Mouse (Mus musculus) adrenal gland (tissue): ENCODE results near the gene Clip4.

Source experiments
- intact Hi-C: fragments of 180-260 bp; cut with DNase I; formaldehyde crosslinking; loops from one replicate; pipeline ENCODE4 v1.15.1; 2025

The Clip4 gene

DNA sequence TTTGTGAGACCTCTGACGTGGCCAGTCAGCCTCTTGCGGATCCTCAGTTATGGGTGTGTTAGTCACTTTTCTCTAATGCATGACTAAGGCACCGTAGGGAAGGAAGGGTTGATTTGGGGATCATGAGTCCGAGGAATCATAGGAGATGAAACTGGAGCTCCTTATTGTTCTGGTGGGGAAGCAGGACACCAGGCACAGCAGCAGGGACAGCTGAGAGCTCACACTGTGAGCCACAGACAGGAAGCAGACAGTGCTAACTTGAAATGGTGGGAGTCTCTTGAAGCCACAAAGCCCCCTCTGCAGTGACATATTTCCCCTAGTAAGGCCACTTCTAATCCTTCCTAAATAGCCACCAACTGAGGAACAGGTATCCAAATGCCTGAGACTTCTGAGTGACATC is 22.8 kb downstream of the Clip4 start:
- intact Hi-C loops, result no loop called here

DNA sequence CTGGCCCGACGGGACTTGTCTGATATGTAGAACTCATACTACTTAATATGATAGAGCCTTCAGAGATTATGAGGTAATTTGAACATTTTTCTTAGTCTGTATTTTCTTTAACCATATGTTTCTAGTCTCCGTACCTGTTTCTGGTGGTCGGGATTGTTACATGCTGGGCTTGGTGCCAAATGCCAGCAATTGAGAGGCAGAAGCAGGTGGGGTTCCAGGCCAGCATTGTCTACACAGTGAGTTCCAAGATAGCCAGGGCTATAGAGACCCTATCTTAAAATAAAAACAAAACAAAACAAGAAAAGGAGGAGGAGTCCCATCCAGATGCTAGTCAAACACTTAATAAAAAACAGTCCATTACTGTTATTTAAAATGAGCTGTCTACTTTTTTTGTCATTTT is 23.3 kb downstream of the Clip4 start:
- intact Hi-C loops, result no loop called here

DNA sequence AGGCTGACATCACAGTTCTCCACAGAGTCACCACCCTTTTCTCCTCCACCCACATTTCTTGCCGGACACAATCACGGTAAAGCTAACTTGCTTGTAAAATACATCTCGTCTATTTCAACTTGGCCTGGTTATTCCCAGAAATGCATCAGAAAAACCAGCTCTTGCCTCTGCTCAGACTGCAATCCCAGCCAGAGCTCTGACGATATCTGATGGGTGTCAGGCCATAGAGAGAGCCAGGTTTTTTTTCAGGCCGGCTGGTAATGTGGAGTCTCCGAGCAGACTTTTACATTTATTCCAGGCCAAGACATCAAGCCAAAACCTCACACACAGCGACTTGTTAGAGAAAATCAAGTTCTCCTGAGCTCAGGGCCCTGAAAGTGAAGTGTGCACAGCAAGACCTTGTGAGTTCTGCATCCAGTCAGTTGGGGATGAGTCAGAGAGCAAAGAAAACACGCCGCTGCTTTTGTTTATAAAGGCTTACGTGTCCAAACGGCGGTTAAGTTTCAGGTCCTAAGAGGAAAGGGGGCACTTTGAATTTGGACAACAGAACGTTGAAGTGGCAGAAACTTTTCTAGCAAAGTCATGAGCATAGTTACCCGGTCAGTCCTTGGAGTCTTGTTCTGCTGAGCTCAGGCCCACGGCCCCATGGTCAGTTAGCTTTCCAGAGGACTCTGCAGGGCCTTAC is 27.4 kb downstream of the Clip4 start:
- intact Hi-C loops, result no loop called here

DNA sequence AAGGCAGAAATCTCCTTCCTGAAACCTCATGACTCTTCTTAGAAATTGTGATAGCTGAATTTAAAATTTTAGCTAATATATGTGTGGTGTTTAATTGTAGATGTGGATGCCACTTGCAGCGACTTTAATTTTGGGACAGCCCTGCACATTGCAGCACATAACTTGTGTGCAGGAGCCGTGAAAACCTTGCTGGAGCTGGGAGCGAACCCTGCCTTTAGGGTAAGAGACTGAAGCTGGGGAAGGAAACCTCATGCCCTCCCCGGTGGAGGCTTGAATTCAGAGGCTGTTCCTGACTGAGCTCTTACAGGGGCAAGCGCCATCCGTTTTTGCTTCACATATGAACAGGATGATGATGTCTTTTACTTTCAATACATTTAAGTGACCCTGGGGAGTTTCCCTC is 35.2 kb downstream of the Clip4 start:
- intact Hi-C loops, result no loop called here

DNA sequence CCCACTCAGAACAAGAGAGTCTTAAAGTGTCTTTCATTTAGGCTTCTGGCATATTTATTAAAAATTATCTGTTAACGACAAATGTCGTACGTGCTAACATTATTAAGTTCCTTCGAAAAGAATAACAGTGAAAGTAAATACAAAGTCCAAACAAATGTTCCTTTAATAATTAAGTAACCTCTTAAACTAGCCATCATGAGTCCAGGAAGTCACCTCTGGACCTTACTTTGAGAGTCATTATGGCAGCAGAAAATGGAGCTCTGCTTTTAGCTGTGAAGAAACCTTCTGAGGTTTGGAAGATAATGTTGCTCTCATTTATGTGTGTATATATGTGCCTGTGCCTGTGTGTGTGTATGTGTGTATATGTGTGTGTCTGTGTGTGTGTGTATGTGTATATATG is 35.6 kb downstream of the Clip4 start:
- intact Hi-C loops, result no loop called here

DNA sequence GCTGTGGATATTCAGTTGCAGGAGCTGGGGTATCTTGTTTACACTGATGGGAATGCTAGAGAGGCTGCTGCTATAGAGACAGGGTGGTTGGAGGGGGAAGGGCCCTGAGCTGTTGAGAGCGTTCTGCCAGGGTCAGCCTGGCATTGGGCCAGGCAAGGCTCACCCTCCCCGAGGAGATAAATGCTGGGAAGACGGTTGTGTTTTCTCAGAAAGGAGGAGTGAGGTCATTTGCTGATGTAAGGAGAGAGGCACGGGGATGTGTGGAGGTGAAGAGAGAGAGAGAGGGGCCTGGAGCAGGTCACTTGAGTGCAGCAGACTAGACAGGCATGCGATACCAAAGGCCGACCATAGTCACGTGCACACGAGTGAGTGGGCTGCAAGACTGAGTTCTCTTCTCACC is 42.8 kb downstream of the Clip4 start:
- intact Hi-C loops, result no loop called here

DNA sequence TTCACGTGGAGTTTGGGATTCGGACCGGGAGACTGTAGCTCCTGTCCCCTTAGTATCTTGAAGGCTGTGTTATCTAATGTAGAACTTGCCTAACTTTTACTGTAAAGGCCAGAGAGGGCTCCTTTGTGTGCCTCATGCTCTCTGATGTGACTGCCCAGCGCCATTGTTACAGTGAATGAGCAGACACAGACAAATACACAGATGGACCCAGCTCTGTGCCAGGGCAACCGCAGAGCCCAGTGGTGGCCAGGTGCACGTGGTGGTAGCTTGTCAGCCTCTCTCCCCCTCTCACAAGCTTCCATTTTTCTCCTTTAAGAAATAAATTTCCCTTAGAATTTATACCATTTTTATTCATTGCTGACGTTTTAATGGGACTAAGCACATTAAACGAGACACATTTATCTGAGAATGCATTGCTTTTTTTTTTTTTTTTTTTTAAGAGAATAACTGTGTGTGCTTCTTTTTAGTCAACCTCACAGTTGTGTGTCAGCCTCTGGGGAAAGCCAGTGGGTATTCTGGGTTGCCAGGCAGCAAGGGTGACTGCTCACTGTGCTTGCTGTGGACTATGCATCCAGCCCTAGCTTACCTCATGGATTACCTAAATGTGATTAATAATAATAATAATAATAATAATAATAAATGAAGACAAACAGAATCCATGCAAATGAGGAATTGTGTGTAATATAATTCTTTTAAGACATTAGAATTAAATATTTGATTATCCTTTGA is 48.0 kb downstream of the Clip4 start:
- intact Hi-C loops, result no loop called here

DNA sequence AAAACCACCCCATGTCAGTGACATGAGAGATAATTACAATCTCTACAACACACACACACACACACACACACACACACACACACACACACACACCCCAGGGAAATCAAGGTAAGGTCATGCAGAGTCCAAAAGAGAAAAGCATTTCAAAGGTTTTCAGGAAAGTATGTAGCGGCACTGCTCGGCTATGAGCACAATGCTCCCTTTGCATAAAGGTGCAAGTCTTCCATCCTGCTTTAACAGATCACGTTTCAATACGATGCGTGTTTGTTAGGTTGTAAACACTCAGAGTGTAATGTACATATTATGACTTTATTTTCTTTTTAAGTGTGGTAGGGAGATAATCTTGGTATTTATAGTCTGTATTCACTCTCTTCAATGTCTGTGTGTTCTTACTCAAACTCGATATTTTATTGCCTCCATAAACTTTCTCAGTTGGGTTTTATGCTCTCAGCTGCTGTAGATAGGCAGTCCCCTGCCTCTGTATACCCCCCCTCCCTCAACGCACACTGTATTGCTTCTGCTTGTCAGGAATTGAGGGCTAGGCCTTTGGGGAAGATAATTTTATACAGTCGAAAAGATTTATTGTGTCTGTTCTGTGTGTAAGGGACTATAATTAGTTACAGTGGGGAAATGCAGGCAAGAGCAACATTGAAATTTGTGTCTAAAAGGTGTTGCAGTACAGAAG is 55.5 kb downstream of the Clip4 start:
- intact Hi-C loops, result no loop called here

DNA sequence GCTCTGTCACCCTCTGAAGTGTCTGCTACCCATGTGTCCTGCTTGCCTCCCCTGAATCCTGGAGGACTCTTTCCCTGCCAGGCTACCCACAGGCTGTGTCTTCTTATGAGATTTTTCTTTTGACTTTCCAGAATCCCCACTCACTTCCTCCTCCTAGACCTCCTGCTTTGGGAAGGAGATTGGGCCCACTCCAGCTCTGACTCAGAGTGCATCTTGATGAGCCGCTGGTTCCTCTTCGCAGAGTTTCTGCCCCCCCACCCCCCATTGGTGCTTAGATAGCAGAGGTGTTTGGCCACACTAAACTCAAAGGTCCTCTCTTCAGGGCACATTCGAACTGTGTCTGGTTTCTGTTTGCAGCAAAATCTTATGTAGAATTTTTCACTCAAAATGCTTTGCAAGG is 58.3 kb downstream of the Clip4 start:
- intact Hi-C loops, result no loop called here

DNA sequence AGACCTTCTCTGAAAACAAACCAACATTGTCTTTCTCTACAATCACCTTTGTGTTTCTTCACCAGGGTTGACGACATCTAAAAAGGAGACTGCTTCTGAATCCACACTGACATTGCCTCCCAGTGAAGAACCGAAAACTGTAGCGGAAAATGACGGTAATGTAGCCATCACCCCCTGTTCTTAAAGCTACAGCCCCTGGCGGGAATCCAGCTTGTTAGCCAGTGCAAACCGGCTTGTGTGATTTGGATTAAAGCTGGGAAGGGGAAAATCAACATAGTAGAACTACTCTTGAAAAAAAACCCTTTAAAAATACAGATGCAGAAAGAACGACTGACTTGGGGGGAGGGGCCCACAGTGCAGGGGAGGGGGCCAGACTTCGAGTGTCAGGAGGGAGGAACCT is 59.4 kb downstream of the Clip4 start:
- intact Hi-C loops, result no loop called here

DNA sequence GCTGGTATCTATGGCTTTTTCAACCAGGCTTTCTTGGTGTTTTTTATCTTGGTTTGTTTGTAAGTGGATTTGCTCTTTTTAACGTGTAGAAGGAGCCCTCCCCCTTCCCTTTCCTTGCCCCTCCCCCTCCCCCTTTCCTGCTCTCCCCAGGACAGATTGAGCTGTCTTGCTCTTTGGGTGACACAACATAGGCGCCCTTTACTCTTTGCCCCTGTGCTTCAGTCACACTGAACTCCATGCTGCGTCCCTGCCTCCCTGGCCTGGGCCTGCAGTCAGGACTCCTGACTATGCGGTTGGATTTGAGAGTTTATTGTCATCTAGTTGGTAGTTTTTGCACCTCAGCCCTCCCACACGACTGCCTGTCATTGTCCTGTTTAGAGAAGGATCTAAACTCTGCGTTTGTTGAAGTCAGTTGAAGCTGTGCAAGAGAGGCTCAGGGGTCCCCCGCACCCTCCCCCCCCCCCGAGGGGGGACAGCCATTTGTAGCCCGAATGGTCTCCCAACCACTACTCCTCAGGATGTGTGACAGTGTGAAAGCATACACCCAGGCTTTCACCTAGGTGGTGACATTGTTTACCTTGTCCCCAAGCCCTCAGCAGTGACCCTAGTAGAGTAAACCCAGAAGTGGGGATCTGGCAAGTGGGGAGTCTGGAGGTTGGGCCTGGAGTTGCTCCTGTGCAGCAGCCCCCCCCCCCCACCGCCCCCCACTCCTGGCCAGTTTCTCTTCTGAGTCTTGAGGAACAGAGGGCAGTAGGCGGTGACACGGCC is 60.6 kb downstream of the Clip4 start:
- intact Hi-C loops, result no loop called here

DNA sequence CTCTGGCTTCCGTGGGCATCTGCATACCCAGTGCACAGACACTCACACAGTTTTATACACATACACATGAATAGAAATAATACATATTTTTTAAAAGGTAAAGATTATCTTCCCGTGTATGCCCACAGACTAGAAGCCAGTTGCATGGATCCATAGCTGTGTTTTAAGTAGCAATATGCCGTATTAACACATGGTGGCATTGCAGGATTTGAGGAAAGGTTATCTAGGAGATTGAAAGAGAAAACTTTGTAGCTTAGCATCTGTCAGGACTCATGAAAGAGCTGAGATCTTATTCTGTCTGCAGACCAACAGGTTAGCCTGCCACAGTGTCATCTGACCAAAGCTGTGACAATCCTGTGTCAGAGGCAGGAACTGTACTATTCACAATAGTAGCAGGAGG is 63.7 kb downstream of the Clip4 start:
- intact Hi-C loops, result no loop called here

DNA sequence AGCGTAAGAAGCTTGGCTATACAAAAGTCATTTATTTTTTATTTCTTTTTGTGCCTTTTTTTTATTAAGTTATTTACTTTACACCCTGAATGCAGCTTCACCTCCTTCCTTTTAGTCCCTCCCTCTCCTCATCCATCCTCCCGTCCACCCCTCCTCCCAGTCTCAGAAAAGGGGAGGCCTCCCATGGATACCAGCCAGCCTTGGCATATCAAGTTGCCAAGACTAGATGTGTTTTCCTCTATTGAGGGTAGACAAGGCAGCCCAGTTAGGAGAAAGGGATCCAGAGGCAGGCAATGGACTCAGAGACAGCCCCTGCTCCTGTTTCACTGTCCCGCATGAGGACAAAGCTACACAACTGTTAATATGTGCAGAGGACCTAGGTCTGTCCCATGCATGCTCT is 93.9 kb downstream of the Clip4 start:
- intact Hi-C loops, result no loop called here

DNA sequence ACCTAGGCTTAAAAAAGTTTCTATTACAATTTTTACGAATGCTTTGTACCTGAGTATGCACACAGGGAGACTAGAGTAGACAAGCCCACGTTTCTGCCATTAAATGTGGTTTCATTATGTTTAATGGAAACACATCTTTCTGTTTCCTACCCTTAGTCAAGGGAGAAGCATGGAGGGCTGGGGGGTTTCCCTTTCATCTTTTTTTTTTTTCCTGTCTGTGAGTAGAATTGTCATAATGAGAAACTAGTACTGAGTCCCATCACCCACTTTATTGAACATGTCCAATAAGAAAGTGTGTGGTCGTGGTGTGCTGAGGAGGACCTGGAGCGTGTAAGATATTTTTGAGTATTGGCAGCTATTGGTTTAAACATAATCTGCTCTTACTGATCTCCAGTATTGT is 94.6 kb downstream of the Clip4 start:
- intact Hi-C loops, result no loop called here

DNA sequence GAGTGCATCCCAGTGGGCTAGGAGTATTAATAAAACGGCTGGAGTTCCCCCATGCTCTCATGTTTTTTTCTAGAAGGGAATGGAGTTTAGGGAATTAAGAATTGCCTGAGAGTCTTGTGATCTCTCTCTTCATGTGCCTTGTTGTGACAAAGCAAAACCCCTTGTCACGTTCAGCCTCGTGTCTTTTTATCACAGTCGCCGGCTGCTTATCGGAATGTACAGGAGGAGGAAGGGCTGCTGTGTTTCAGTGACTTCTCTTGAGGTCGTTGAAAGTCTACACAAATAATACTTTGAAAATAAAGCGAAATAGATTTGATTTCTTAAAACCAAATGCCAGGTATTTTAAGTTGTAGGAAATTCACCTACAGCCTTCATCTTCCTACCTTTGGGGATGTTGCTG is 95.8 kb downstream of the Clip4 start:
- intact Hi-C loops, result no loop called here

DNA sequence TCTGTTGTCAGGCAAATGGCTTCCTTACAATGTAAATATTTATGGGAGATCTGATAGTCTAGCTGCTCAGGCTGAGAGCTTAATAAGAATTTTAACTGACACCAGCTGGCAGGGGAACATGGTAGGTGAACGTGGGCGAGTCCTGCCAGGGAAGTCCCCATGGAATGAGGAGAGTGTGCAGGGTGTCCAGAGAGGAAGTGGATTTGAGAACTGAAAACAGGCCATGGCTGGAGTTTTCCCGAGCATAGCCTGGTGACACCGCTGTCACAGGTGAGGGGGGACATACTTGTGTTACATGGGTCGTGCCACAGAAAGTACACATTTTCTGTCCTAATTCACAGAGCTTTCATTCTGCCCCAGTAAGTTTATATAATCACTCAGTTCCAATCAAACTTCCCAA is 97.2 kb downstream of the Clip4 start:
- intact Hi-C loops, result no loop called here

DNA sequence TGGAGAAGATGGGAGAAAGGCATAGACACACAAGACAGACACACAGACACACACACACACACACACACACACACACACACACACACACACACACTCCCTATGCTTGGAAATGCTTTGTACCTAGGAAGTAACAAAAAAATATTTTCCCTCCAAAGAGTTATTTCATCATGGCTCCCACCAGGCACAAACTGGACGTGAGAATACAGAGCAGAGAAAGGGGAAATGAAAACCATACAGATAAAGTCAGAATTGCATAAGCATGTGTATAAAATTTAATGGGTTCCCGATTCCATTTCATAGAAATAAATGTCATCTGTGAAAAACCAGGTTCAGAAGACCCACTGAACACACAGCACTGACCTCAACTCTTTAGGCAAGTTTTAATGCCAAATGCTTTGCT is 99.6 kb downstream of the Clip4 start:
- intact Hi-C loops, result no loop called here

DNA sequence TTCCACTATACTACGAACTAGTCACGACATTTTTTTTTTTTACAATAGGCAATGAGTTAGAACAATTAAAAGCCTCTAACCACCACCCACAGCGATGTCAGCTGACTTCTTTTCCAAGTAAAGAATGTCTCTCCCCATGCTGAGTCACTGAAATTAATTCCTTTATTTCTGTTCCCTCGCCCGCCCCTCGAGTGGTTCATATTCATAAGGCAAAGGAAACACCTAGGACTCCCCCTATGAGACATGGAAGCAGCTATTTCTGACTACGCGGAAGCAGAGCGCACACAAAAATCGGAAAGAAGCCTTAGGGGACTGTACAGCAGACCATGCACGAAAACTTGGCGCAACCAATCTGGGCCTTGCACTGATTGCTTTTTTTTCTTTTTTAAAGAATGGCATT is 100.6 kb downstream of the Clip4 start:
- intact Hi-C loops, result no loop called here

DNA sequence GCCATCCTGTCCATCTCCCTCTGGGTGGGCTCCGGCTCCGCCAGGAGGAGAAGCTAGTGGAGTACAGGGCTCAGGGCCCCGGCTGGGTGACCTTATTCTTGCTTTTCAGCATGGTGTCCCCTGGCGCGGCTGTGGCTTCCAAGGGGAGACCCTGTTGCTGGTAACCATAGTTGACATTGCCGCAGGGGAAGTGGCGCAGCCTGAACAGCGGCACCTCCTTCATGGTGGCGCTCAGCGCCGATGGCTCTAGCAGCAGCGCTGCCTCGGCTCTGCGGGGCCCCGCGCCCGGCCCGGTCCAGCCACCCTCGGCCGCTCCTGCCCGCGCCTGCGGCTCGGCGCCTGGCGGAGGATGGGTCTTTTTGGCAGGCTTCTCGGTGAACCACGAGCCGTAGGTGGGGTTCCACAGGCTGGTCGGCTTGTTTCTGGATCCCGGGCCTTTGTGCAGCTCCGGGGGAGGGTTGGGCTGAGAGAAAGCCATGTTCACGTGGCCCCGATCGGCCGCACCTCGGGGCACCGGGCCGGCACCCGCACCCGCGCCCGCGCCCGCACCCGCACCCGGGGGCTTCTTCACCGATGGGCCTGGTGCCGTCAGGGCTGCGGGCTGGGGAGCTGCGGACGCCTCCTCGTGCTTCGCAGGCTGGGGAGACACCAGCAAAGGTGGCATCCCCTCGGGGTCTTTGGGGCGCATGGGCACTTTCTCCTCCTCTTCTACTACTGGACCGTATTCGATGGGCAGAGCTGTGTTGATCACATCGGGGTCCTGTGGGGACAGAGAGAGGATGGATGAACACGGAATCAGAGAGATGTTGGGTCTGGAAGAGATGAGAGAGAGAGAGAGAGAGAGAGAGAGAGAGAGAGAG is 101.3 kb downstream of the Clip4 start:
- intact Hi-C loops, result loop anchor here (5.0 to 10.0 kb wide), 2 partner anchors 175 to 317 kb away; partner anchors contain the start of gene Spdya

DNA sequence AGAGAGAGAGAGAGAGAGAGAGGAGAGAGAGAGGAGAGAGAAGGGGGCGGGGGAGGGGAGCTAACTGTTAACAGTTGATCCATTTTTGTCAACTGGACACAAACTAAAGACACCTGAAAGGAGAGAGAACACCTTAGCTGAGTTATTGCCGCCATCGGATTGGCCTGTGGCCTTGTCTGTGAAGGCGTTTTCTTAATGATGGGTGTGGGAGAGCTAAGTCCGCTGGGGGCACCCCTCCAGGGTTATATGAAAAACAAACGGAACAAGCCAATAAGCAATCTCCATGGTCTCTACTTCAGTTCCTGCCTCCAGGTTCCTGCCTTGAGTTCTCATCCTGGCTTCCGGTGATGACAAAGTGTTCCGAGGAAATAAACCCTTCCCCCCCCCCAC is 102.0 kb downstream of the Clip4 start:
- intact Hi-C loops, result loop anchor here (5.0 to 10.0 kb wide), 2 partner anchors 175 to 318 kb away; partner anchors contain the start of gene Spdya

DNA sequence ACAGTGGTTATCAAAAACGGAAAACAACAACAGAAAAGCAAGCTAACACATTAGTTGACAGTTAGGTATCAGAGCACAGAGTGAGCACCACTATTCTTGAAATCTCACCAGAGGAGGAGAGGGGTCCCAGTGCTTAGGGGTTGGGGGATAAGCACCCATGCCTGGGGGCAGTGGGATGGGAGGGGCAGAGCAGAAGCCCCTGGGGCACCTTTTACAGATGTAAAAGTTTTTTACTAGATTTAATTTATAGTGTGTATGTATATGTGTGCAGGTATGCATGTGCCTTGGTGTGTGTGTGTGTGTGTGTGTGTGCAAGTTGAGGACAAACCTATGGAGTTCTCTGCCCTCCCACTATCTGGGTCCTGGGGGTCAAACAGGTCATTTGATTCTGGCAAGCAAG is 102.4 kb downstream of the Clip4 start:
- intact Hi-C loops, result loop anchor here (5.0 to 10.0 kb wide), 2 partner anchors 176 to 318 kb away; partner anchors contain the start of gene Spdya
